Mouse (Mus musculus) retina, postnatal 1 day (tissue): Measurements from ENCODE around the gene Ppm1k.
A peak's percentile ranks its signal among the peaks of the same experiment; 100 is the strongest.
"Not testable (repeated sequence)": the region's sequence is repeated elsewhere in the genome, so short reads cannot be mapped to it uniquely, and the experiment has no call there.

Experiments used
- DNase-seq: peaks from one replicate; pipeline ENCODE4 v3.0.0-alpha.2; 2012

Gene Ppm1k

DNA sequence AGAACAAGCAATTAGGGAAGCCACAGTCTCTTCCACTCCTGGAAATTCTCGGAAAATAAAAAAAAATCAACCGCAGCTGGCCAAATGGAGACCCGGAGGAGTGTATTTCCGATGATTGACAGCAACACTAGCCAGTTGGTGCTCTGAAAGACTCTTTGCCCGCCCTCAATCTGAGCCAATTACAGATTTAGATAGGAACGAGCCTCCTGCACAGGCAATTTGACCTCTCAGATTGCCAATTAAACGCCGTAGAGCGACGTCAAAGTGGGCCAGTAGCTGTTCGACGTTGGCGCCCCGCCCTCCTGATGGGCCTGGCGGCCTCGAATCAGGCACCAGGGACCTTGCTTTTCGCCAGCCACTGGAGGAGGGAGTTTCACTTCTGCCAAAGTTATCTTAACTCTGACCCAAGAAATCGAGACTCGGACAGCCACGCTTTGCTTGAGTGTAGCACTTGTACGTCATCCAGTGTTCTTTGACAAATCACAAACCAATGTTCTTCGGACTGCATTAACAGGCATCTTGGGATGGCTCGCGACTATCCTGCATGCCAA, at the start of gene Ppm1k:
TSS of gene Ppm1k (minus strand) at position 83 of the 551 bp plus-strand sequence.
- DNase-seq = peak; percentile 99

DNA sequence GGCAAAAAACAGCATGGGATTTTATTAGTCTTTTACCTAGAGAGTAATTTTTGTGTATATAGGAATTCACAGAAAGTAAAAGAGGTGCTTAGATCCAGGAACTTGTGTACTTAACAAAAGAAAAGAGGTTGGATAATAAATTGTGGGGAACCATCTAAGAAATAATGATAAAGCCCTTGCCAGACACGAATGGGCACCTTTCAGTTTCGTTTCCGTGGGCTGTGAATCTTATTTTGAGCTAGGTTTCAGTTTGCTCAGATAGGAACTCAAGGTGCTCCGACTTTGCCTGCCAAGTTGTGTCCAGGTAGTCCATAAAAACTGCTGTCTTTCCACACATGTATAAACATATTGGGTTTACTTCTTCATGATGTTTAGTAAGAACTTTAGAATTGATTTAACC, 47.1 kb upstream of the Ppm1k start:
- no peak for DNase-seq

- DNase-seq = no peak
Observed at GRCm38 (mm10) chr6:57581595-57581994, 46.3 kb upstream of the Ppm1k start.

DNA sequence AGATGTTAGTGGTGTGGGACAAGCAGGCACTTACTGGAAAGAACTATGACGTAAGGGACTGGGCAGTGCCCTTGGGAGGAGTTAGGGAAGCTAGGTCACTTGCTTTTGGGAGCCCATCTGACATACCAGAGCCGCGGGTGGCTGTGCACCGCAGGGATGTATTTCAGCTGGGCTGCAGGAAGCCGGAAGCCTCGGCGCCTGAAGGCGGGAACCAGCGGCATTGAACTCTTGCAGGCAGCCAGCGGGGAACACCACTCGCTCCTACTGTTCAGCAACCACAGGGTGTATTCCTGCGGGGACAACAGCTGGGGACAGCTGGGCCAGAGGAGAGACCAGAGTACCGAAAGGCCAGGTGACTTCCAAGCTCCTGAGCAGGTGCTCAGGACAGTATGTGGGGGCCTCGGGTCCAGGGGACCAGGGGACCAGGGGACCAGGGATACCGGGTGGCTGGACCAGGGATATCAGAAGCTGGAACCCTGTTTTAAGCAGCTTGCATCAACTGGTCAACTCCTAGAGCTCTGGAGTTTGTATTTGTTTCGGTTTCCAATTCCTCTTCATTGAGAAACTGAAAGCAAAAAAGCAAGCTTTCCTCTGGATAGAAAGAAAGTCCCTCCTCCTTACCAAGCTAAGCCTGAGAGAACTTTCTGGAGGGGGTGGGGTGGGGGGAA, 45.7 kb upstream of the Ppm1k start, which contains the start of gene Herc6:
TSS of gene Herc6 (plus strand) at position 120 of the 668 bp plus-strand sequence.
- DNase-seq = peak; percentile 81

DNA sequence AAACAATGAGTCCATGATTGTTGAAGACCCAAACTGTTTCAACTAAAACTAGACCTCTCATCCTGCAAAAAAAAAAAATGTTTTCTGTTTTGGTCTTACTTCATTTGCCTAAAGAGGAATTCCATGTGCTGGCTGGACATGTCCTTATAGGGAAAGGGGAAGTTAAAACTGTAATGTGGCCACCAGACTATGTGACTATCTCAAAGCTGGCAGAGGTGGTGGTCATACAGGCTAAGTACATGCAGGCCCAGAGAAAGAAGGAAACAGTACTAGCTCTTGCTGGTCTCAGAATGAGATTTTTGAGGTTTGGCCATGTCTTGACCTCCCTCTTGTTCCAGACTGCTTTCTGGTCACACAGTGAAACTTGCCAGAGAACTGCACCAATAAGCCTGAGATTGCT, 36.3 kb upstream of the Ppm1k start:
- no peak for DNase-seq

DNA sequence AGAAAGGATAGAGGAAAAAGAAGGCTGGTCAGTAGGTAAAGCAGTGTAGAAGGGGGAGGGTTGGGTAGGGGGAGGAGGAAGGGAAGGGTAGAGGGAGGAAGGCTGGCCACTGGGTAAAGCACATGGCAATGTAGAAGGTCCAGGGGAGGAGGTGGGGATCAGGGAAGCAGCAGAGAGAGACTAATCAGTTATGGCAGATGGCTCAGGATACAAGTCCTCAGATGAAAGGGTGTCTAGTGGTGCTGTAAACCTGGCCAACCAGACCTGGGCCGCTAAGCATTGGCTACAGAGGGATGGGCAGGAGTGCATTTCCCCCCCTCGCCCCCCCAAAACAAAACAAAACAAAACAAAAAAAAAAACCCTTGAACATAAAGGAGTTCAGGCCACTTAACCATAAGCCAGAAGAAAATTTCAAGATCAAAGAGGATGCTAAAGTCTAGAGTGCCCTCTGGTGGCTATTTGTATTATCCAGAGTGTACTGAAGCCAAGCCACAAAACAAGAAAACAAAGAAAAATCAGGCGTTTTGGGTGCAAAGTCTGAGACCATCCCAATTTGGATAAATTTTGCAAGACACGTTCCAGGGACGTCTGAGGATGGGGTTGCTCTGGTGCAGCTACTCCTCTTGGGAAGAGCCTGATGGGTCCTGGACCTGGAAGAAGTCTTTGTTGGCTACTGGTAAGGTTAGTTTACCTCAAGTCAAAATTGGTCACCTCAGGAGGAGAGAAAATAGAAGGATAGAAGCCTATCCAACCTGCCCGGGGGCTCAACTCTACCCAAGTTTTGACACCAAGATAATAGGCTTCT, 35.1 kb upstream of the Ppm1k start:
- DNase-seq = peak; percentile 76

GRCm38 (mm10) chr6:57567630-57568029, 32.4 kb upstream of the Ppm1k start:
- DNase-seq = no peak

GRCm38 (mm10) chr6:57565452-57565851, 30.2 kb upstream of the Ppm1k start:
- no peak for DNase-seq

- DNase-seq = no peak
Observed at GRCm38 (mm10) chr6:57563454-57563853, 28.2 kb upstream of the Ppm1k start.

DNA sequence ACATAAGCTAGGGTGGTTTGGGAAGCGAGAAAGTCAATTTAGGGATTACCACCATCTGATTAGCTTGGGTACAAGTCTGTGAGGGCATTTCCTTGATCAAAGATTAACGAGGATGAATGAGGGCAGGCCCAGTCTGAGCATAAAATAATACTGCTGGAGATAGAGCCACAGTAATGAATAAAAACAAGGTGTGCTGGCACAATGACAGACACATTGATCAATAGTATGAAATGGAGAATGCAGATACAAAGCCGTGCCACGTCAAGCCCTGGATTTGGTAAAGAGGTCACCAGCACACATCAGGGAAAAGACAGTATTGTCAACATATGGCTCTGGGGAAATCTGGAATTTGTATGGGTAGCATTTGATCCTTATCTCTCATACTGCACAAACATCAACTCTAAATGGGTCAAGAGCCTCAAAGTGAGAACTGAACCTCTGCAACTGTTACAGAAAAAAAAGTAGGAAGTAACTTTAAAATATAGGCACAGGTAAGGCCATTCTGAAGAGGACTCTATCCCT, 22.6 kb upstream of the Ppm1k start:
- DNase-seq = no peak

DNA sequence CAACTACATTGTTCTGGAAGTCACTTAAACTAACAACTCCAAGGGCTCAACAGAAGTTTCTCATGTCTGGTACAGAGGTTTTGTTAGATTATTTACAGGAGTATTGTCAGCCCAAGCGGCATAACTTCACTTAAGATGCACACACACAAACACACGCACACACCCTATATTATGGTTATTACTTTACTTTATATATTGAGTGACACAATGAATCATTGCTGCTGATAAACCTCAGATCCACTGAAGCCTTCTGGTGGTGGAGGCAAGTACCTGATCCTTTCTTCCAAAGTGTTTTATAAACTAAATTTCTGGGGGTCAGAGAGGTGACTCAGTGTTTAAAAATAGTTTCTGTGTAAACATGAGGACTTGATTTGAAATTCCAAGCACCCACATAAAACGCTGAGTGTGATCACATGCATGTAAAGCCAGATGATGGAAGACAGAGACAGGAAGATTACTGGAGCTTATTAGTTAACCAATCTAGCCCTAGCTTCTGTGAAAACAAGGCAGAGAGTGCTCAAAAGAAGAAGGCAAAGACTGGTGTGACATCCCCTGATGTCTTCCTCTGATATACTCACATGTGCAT, 16.0 kb upstream of the Ppm1k start:
- DNase-seq = no peak

DNA sequence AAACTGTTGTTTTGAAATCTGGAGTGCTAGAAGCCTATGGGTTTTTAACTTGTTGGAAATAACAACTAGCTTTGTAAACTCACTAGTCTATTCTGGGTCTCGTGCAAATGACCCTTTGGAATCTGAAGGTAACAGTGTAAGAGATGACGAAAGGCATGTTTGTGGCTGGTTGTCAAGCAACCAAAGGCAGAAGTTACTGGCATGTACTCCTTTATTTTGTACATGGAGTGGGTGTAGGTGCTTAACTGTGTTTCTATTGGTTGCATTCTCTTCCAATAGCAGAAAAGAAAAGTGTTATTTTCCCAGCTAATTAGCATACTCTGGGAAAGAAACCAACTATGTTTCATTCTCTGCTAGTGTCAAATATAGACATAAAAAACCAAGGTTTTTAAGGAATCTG, 9.6 kb upstream of the Ppm1k start:
- no peak for DNase-seq

DNA sequence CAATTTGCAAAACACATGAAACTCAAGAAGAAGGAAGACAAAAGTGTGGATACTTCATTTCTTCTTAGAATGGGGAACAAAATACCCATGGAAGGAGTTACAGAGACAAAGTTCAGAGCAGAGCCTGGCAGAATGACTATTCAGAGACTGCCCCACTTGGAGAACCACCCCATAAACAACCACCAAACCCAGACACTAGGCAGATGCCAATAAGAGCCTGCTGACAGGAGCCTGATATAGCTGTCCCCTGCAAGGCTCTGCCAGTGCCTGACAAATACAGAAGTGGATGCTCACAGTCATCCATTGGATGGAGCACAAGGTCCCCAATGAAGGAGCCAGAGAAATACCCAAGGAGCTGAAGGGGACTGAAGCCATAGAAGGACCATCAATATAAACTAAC, 8.3 kb upstream of the Ppm1k start:
- DNase-seq = not testable (repeated sequence)

DNA sequence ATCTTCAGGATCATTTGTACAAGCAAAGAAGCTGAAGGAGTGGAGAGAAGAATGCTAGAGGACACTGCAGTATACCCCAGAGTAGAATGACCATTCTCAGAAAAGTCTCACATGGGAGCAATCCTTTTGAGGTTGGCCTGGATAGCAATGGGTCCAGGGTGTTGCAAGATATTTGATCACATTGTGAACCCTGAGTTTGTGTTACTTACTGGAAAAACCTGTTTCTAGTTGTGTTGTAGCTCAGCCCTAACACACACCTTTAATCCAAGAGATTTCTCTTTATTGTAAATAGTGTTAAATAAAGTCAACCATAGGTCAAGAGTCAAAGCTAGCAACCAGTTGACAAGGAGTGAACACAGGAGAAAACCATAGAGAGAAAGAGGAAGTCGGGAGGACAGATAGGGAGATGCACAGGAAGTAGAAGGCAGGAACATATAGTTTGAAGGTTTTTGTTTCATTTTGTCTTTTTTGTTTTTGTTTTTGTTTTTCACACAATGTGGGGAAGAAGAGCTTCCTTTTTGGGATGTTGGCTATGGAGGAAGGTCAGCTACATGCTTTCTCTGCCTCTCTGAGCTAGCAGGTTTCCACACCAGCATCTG, 6.6 kb upstream of the Ppm1k start:
- no peak for DNase-seq

DNA sequence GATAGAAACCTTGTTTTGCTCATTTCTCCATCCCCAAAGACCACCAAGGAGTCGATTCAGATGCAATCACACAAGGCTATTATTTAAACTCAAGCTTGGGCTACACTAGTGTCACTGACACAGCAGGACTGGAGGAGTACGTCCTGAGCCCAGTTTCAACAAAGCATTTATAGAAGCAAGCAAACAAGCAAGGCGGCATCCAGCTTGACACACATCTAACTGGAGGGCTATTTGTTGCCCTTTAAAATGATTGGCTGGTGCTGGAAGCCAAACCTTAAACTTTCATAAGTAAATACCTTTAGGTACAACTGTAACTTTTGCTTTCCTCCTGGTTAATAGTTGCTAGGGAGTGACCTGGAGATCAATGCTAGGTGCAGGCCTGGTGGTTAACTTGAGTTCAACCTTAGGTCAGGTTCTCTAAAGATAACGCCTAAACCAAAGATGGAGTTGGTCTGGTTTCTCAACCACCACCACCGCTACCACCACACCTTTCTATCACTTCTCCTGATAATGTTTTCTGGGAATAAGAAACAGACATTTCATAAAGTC, 5.8 kb upstream of the Ppm1k start:
- no peak for DNase-seq

DNA sequence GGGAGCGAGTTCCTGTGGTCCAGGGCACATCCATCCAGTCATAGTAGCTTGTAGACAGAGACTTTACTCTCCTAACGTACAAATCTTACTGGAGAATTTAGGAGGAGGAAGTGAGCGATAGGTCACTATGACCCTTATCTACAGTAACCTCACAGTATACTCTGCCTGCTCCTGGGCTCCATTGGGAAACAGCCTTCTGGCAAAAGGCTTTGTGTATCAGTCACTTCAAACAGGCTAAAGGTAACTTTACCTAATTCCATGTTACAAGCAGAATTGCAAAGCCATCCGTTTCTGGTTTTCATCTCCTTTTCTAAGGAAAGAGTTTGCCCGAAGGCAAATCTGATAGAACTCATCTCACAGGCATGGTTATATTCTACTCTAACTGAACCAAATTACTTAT, 2.6 kb upstream of the Ppm1k start:
- DNase-seq = no peak

DNA sequence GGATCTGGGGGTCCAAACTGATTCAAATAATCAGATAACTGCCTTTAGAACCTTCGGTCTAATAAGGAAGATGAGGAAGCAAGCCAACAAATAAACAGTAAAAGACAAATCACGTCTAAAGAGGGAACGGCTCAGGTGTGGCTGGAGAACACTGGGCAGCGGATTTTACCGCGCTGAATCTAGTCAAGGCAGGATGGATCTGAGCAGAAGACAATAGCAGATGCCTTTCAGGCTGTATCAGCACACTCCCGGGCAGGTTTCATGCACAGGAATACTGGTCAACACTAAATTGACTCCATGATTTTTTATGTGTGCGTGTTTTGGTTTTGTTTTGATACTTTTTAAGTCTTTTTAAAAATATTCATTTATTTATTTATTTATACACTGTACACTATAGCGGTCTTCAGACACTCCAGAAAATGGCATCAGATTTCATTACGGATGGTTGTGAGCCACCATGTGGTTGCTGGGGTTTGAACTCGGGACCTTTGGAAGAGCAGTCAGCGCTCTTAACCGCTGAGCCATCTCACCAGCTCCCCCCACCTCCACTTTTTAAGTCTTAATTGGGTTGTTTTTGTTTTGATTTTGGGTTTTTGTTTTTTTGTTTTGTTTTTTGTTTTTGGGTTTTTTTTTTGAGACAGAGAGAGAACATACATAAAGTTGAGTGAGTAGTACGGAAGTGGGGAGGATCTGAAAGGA, 852 bp upstream of the Ppm1k start:
- no peak for DNase-seq

DNA sequence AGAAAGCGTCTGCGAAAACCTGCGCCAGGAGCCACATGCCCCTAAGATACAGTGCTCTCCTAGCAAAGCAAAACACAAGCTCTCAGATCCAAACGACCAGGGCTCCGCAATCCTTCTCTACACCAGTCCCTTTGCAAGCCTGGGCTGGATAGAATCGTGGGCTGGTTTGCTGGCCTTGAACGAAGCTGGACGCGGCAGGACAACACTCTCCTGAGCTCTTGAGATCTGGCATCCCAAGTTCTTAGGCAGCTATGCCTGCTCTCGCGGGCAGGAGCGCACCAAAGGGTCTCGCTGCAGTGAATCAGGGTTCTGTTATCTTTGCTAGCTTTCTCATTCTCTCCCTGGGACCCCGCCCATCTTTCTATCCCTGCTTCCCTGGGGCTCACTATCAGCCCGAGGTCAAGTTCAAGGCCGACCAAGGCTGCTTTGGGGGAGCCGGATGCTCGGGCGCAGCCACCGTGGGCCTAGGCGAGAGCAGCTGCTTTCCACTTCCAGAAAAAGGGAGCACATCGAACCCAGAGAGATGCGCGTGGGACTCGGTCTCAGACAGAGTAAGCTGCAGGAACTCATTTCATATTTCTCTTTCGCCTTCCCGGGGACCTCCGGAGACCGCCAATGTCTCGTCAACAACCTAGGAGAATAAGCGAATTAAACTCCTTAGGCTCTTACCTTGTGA, 519 bp downstream of the Ppm1k start:
- DNase-seq = peak; percentile 70

DNA sequence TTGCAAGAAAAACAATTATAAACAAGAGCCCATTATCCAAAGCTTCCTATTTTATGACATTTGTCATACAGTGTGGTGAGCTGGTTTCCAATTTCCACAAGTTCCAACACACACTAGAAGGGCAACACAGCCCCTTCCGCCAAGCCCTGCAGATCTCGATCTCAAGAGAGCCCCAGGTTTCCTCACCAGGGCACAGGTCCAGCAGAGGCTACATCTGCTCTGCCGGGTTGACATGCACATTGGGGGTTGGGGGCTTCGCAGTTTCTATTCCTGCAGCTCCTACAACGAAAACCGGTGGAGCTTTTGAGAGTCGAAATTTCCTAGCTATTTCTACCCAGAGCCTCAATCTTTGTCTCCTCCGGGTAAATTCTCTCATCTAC, 1.0 kb downstream of the Ppm1k start:
- no peak for DNase-seq

DNA sequence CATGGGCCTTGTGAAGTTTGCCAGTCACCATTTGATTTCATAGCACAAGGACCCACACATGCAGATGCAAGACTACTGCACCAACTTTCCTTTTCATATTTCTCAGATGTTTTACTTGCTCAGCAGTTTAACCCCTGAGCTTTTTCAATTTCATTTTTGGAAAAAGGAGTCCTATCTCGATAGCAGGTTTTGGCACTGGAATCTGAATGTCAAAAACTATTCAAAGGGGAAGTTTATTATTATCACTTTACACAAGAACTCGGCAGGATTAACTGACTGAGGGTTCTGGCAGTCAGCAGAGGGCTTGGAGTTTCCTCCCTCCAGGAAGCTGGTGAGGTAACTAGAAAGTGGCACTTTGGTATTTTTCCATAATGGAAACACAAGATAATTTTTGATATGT, 1.9 kb downstream of the Ppm1k start:
- no peak for DNase-seq

- peak; percentile 51 for DNase-seq
Observed at GRCm38 (mm10) chr6:57532022-57532421, 3.2 kb downstream of the Ppm1k start.

- no peak for DNase-seq
Observed at GRCm38 (mm10) chr6:57531441-57531840, 3.8 kb downstream of the Ppm1k start.
